36 mouse cellular contexts compared by ENCODE assay signal in the genomic region with DNA sequence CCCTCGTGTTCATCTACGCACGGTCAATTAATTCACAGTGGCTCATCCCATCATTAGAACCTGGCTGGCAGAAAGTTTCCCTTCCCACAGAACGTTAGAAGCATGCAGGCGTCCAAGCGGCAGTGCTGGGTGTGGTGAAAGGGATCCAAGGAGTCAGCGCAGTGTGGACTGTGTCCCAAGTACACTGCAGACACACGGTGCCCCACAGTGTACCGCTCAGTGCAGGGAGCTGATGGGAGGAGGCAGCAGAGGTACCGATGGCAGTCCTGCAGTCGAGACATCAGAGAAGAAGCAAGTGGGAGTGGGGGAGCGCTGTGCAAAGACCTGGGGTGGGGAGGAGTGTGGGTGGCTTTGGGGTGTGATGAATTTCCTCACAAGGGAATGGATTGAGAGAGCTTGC. TPM values are rescaled to one million over a fixed set of nuclear protein-coding genes. Genes with fewer than 3 reads are reported as not detected.
"Had no signal": no experiment of that assay in that cellular context is flagged by ENCODE, and none has a peak within 500 bp of the region (broad histone marks: within the 10 kb centered on the region; RNA-seq: fewer than 3 reads in every experiment).

No protein-coding gene starts in this region.

- H3K27ac ChIP-seq: left cerebral cortex, adult 2 months; limb, embryonic 10.5 days; limb, embryonic 12.5 days; limb, embryonic 13.5 days; limb, embryonic 15.5 days; liver, embryonic 12.5 days; liver, embryonic 13.5 days; liver, embryonic 14.5 days; liver, embryonic 15.5 days; lung, embryonic 15.5 days; macrophage; midbrain, embryonic 10.5 days; midbrain, embryonic 12.5 days; midbrain, embryonic 13.5 days; midbrain, embryonic 15.5 days had no signal

- ATAC-seq: liver, embryonic 12.5 days; liver, postnatal 0 days; lung, postnatal 0 days; midbrain, embryonic 15.5 days; midbrain, embryonic 16.5 days had no signal

- H3K4me1 ChIP-seq: liver, embryonic 15.5 days; megakaryocyte, embryonic 14.5 days had no signal

- H3K4me2 ChIP-seq: limb, embryonic 12.5 days; limb, embryonic 13.5 days; limb, embryonic 15.5 days; liver, embryonic 11.5 days; liver, embryonic 12.5 days; liver, embryonic 13.5 days; liver, embryonic 15.5 days; lung, embryonic 14.5 days; lung, embryonic 15.5 days; midbrain, embryonic 12.5 days; midbrain, embryonic 13.5 days; midbrain, embryonic 15.5 days had no signal

- H3K36me3 ChIP-seq: limb, embryonic 10.5 days; limb, embryonic 12.5 days; limb, embryonic 13.5 days; limb, embryonic 15.5 days; liver, embryonic 12.5 days; liver, embryonic 13.5 days; liver, embryonic 15.5 days; lung, embryonic 15.5 days; midbrain, embryonic 10.5 days; midbrain, embryonic 12.5 days; midbrain, embryonic 13.5 days; midbrain, embryonic 15.5 days had no signal

- H3K4me3 ChIP-seq: left cerebral cortex, adult 2 months; limb, embryonic 10.5 days; limb, embryonic 12.5 days; limb, embryonic 13.5 days; limb, embryonic 15.5 days; liver, embryonic 12.5 days; liver, embryonic 13.5 days; liver, embryonic 15.5 days; lung, embryonic 15.5 days; megakaryocyte, embryonic 14.5 days; midbrain, embryonic 10.5 days; midbrain, embryonic 12.5 days; midbrain, embryonic 13.5 days; midbrain, embryonic 15.5 days; myocyte had no signal

- H3K9me3 ChIP-seq: limb, embryonic 10.5 days; limb, embryonic 12.5 days; limb, embryonic 13.5 days; limb, embryonic 15.5 days; liver, embryonic 12.5 days; liver, embryonic 13.5 days; liver, embryonic 15.5 days; lung, embryonic 15.5 days; midbrain, embryonic 10.5 days; midbrain, embryonic 12.5 days; midbrain, embryonic 13.5 days; midbrain, embryonic 15.5 days had no signal

- H3K27me3 ChIP-seq: limb, embryonic 15.5 days; liver, embryonic 12.5 days; liver, embryonic 13.5 days; liver, embryonic 15.5 days; midbrain, embryonic 13.5 days had no signal

- DNase-seq: left cerebral cortex, postnatal 4 days; liver; liver, embryonic 13.5 days; liver, postnatal 0 days; lung, adult 18-20 months; lung, adult 2 months; lung, embryonic 14.5 days; lung, postnatal 10 days; lung, postnatal 14 days; lung, postnatal 36 days; lung, postnatal 4 days; midbrain, embryonic 14.5 days had no signal

- H3K9ac ChIP-seq: limb, embryonic 12.5 days; limb, embryonic 13.5 days; limb, embryonic 15.5 days; liver, embryonic 12.5 days; liver, embryonic 13.5 days; liver, embryonic 14.5 days; liver, embryonic 15.5 days; liver, postnatal 0 days; lung, embryonic 14.5 days; lung, embryonic 15.5 days; midbrain, embryonic 12.5 days; midbrain, embryonic 13.5 days; midbrain, embryonic 15.5 days had no signal

RNA-seq across cellular contexts. Expression of gene Kcnmb1, which starts 48.6 kb away (rescaled TPM):
- total RNA-seq: liver, adult 2 months; megakaryocyte progenitor cell, adult 5-6 weeks; megakaryocyte, adult 5-6 weeks; megakaryocyte-erythroid progenitor cell, adult 5-6 weeks; monocyte, adult 5-6 weeks had no signal
- polyA plus RNA-seq: liver, embryonic 15.5 days; macrophage had no signal
